Mouse (Mus musculus) MEL (cell line): ENCODE measurements at regions not wholly inside any gene's neighbourhood (a gene's known extent, or its start where the extent isn't known, plus 50 kb on each side); places are given as distances from the start of the nearest gene placed in this dataset.

Experiments
- GATA1 ChIP-seq: IDR thresholded peaks from 2 replicates; pipeline ENCODE4 v1.6.1; 2011; ENCODE audit warnings: low read depth, low read length, improper control_type of control experiment
- TBP ChIP-seq: IDR thresholded peaks from 2 replicates; pipeline ENCODE4 v1.8.0; 2011; ENCODE audit warnings: low read depth, low read length, improper control_type of control experiment
- UBTF ChIP-seq: IDR thresholded peaks from 2 replicates; pipeline ENCODE4 v1.6.1; 2012; ENCODE audit warnings: low read depth, mild to moderate bottlenecking, inconsistent platforms, low read length, improper control_type of control experiment, moderate library complexity, borderline replicate concordance; ENCODE audit not compliant: insufficient read depth
- USF1 ChIP-seq: IDR thresholded peaks from 2 replicates; pipeline ENCODE4 v1.6.1; 2014; ENCODE audit warnings: low read depth, mild to moderate bottlenecking, inconsistent platforms, low read length, improper control_type of control experiment, moderate library complexity

GRCm38 (mm10) chr12:60872381-60872780 lies 650.6 kb upstream of the Lrfn5 start:
- no peak for TF ChIP-seq USF1
- no peak for TF ChIP-seq TBP
- TF ChIP-seq GATA1, result no peak
- TF ChIP-seq UBTF, result no peak
